Mouse (Mus musculus): ENCODE results near the gene Csrp3. TPM values are rescaled to one million over a fixed set of nuclear protein-coding genes. Genes with fewer than 3 reads are reported as not detected.

Gene Csrp3
- polyA plus RNA-seq, 1 experiment from 2014 or later: not detected

DNA sequence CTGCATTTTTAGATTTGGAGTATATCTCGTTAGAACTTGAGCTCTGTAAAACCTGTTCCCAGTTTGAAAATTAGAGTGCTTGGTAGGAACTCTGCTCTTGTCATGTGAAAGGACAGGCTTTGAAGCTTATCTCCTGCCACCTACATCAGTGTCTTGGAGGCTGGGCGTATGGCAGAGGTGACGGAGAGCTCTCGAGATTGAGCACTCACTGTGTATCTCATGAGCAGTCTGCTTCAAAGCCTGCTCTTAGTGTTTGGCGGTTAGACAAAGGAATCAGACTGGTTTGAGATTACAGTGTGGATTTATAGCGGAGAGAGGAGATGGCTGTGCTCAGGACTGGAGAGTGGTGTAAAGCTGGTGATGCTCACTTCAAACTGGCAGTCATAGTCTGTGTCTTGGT lies 22.7 kb downstream of the Csrp3 start:
- DNase-seq (ENCODE audit: low spot score) (no peak), ATAC-seq (replicated peaks; ENCODE audit: low FRiP score, low read depth) (no peak)
- no peak overlapping the region for H3K4me2 ChIP-seq (ENCODE audit: low read length)
- no peak for TF ChIP-seq CTCF (IDR thresholded peaks at IDR 0.05; ENCODE audit: low read depth)
- no peaks in the 10 kb centered on the region for H3K9me3 ChIP-seq (replicated peaks; ENCODE audit: low read length)
- peaks cover 51% of the 10 kb centered on the region for H3K36me3 ChIP-seq (ENCODE audit: insufficient read depth, low read length)
- H3K4me3 ChIP-seq (replicated peaks; ENCODE audit: low read depth, low read length): no peak overlapping the region
- no peak overlapping the region for H3K27ac ChIP-seq
- H3K27me3 ChIP-seq (ENCODE audit: insufficient read depth, low read length): no peaks in the 10 kb centered on the region
- H3K9ac ChIP-seq (ENCODE audit: low read depth, low read length): no peak overlapping the region
- no peaks in the 10 kb centered on the region for H3K4me1 ChIP-seq (replicated peaks; ENCODE audit: insufficient read depth, low read length)
- WGBS: 93% methylated on average over 6 of the region's 6 CpGs

DNA sequence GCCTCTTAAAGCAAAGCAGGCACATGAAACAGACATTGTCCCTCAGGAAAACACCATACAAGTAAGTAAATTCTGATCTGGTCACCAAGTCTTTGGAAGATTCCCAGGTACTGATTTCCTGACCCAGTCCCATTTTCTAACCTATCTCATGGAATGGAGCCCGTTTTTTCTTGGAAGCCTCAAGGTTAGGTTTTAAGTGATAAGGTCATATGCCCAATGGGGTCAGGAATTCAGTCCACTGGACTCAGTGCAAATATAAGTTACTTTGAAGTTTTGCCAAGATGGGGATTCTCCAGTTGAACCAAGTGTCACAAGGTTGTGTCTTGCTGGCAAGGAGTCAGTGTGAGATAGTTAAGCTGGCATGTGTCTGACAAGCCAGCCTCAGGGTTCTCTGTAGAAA lies 23.2 kb downstream of the Csrp3 start:
- H3K4me2 ChIP-seq (ENCODE audit: low read length): no peak overlapping the region
- no peaks in the 10 kb centered on the region for H3K9me3 ChIP-seq (replicated peaks; ENCODE audit: low read length)
- no peak overlapping the region for H3K4me3 ChIP-seq (replicated peaks; ENCODE audit: low read depth, low read length)
- no peak for ATAC-seq (replicated peaks; ENCODE audit: low FRiP score, low read depth)
- no peaks in the 10 kb centered on the region for H3K27me3 ChIP-seq (ENCODE audit: insufficient read depth, low read length)
- H3K36me3 ChIP-seq (ENCODE audit: insufficient read depth, low read length): peaks cover 54% of the 10 kb centered on the region
- H3K9ac ChIP-seq (ENCODE audit: low read depth, low read length): no peak overlapping the region
- H3K27ac ChIP-seq: no peak overlapping the region
- TF ChIP-seq CTCF (IDR thresholded peaks at IDR 0.05; ENCODE audit: low read depth): no peak
- WGBS: 94% methylated on average over 1 of the region's 1 CpGs
- no peak for DNase-seq (ENCODE audit: low spot score)
- no peaks in the 10 kb centered on the region for H3K4me1 ChIP-seq (replicated peaks; ENCODE audit: insufficient read depth, low read length)

DNA sequence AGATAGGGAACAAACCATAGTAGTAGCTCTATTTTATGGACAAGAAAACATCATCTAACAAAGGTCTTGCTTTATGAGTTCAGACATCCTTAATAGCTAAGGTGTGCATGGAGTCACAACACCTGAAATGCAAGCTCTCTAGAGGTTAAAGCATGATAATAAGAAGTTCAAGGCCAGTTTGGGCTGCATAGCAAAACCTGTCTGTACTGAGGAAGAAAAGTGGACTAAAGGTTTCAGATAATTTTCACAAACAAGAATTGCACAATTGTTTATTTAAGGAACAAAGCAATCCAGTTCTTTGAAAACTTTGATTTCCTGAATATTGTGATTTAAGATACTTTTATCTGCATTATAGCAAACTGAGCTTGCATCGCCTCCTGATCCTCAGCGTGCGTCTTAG lies 24.2 kb downstream of the Csrp3 start:
- ATAC-seq (replicated peaks; ENCODE audit: low FRiP score, low read depth) (no peak), DNase-seq (ENCODE audit: low spot score) (no peak)
- no peak for TF ChIP-seq CTCF (IDR thresholded peaks at IDR 0.05; ENCODE audit: low read depth)
- H3K9ac ChIP-seq (ENCODE audit: low read depth, low read length): no peak overlapping the region
- no peaks in the 10 kb centered on the region for H3K4me1 ChIP-seq (replicated peaks; ENCODE audit: insufficient read depth, low read length)
- 94% methylated on average over 3 of the region's 3 CpGs for WGBS
- no peaks in the 10 kb centered on the region for H3K27me3 ChIP-seq (ENCODE audit: insufficient read depth, low read length)
- H3K4me2 ChIP-seq (ENCODE audit: low read length): no peak overlapping the region
- H3K4me3 ChIP-seq (replicated peaks; ENCODE audit: low read depth, low read length): no peak overlapping the region
- H3K9me3 ChIP-seq (replicated peaks; ENCODE audit: low read length): no peaks in the 10 kb centered on the region
- no peak overlapping the region for H3K27ac ChIP-seq
- peaks cover 54% of the 10 kb centered on the region for H3K36me3 ChIP-seq (ENCODE audit: insufficient read depth, low read length)

DNA sequence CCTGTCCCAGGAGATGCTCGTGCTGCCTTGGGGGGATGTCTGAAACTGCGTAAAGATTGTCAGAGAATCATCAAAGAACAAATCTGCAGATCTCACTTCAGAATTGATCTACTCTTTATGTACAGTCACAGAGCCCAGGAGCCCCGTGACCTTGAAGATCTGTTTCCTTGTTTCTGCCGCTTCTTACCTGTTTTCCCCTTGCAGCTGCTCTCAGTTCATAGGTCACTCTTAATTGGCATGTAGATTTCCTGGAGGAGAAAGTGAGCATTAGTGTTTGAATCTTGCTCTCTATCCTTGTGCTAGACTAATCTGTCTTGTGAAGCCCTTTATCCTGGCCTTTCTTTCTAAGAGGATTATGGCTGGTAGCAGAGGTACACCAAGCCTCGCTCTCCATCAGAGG lies 26.2 kb downstream of the Csrp3 start:
- no peak overlapping the region for H3K27ac ChIP-seq
- H3K4me1 ChIP-seq (replicated peaks; ENCODE audit: insufficient read depth, low read length): no peaks in the 10 kb centered on the region
- no peak for DNase-seq (ENCODE audit: low spot score)
- TF ChIP-seq CTCF (IDR thresholded peaks at IDR 0.05; ENCODE audit: low read depth): no peak
- no peak overlapping the region for H3K4me3 ChIP-seq (replicated peaks; ENCODE audit: low read depth, low read length)
- 91% methylated on average over 5 of the region's 5 CpGs for WGBS
- no peaks in the 10 kb centered on the region for H3K9me3 ChIP-seq (replicated peaks; ENCODE audit: low read length)
- H3K4me2 ChIP-seq (ENCODE audit: low read length): no peak overlapping the region
- ATAC-seq (replicated peaks; ENCODE audit: low FRiP score, low read depth): no peak
- H3K27me3 ChIP-seq (ENCODE audit: insufficient read depth, low read length): no peaks in the 10 kb centered on the region
- peaks cover 51% of the 10 kb centered on the region for H3K36me3 ChIP-seq (ENCODE audit: insufficient read depth, low read length)
- H3K9ac ChIP-seq (ENCODE audit: low read depth, low read length): no peak overlapping the region

DNA sequence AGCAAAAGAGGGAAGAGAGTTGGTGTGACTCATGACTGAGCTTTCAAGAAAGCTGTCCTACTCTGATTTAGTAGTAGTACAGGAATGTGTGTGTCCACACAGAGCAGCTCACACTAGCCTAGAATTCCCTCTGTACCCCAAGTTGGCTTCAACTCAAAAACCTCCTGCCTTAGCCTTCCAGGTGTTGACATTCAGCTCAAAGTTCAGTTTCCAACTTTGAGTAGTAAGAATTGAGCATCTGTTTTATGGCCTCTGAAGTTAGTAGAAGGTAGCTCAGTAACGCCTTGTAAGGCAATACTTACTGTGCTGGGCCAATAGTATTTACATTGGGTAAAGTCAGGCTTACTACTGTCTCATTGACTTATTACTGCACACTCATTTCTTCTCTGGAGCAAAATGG lies 34.2 kb downstream of the Csrp3 start:
- ATAC-seq (replicated peaks; ENCODE audit: low FRiP score, low read depth) (no peak), DNase-seq (ENCODE audit: low spot score) (no peak)
- H3K9me3 ChIP-seq (replicated peaks; ENCODE audit: low read length): no peaks in the 10 kb centered on the region
- H3K27ac ChIP-seq: no peak overlapping the region
- H3K27me3 ChIP-seq (ENCODE audit: insufficient read depth, low read length): no peaks in the 10 kb centered on the region
- H3K4me2 ChIP-seq (ENCODE audit: low read length): no peak overlapping the region
- H3K4me1 ChIP-seq (replicated peaks; ENCODE audit: insufficient read depth, low read length): no peaks in the 10 kb centered on the region
- TF ChIP-seq CTCF (IDR thresholded peaks at IDR 0.05; ENCODE audit: low read depth): no peak
- no peak overlapping the region for H3K4me3 ChIP-seq (replicated peaks; ENCODE audit: low read depth, low read length)
- peaks cover 24% of the 10 kb centered on the region; the same call in 1 of the 2 replicates for H3K36me3 ChIP-seq (ENCODE audit: insufficient read depth, low read length)
- no peak overlapping the region for H3K9ac ChIP-seq (ENCODE audit: low read depth, low read length)
- WGBS: 65% methylated on average over 1 of the region's 1 CpGs

DNA sequence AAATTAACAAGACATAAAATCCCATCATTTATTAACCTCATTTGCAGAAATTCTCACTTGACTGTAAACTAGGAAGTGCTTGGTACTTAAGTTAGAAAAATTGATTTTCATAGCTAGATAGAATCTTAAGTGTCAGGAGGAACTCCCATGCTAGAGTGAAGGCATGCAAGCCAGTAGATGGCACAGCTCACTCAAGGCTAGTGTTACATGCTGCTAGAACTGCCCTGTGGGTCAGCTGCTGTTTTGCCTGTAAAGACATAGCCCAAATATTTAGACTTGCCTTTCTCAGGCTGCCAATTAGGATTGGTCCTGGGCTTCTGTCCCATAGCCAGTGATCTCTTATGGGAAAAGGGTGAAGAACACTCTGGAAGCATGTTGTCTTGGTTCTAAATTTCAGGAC lies 35.5 kb downstream of the Csrp3 start:
- Histone ChIP-seq H3K27me3 (ENCODE audit: insufficient read depth, low read length) (no peaks in the 10 kb centered on the region), H3K9me3 (replicated peaks; ENCODE audit: low read length) (no peaks in the 10 kb centered on the region), H3K4me1 (replicated peaks; ENCODE audit: insufficient read depth, low read length) (no peaks in the 10 kb centered on the region), H3K4me3 (replicated peaks; ENCODE audit: low read depth, low read length) (no peak overlapping the region), H3K36me3 (ENCODE audit: insufficient read depth, low read length) (peaks cover 21% of the 10 kb centered on the region; the same call in 1 of the 2 replicates), H3K27ac (no peak overlapping the region), H3K4me2 (ENCODE audit: low read length) (no peak overlapping the region), H3K9ac (ENCODE audit: low read depth, low read length) (no peak overlapping the region)
- DNase-seq (ENCODE audit: low spot score) (no peak), ATAC-seq (replicated peaks; ENCODE audit: low FRiP score, low read depth) (no peak)
- peak; percentile 21; the same call in 1 of the 2 replicates for TF ChIP-seq CTCF (IDR thresholded peaks at IDR 0.05; ENCODE audit: low read depth)

DNA sequence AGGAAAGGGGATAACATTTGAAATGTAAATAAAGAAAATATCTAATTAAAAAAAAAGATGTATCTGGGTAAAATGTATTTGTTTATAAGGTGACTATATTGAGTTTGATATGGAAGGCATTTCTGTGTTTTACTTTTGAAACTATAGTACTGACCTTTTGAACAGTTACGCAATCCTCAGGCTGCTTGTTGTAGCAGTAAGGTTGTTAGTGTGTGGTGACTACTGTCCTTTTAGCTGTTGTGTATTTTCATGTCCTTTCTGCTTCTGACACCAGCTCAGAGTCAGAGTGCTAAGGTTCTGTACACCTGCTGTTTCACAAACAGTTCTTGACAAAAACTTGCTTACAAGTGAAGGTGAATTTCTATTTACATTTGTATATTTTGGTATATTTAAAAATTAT lies 37.2 kb downstream of the Csrp3 start:
- Histone ChIP-seq H3K4me1 (replicated peaks; ENCODE audit: insufficient read depth, low read length) (no peaks in the 10 kb centered on the region), H3K4me3 (replicated peaks; ENCODE audit: low read depth, low read length) (no peak overlapping the region), H3K9me3 (replicated peaks; ENCODE audit: low read length) (no peaks in the 10 kb centered on the region), H3K27me3 (ENCODE audit: insufficient read depth, low read length) (no peaks in the 10 kb centered on the region), H3K9ac (ENCODE audit: low read depth, low read length) (no peak overlapping the region), H3K36me3 (ENCODE audit: insufficient read depth, low read length) (peaks cover 32% of the 10 kb centered on the region; the same call in 1 of the 2 replicates), H3K4me2 (ENCODE audit: low read length) (no peak overlapping the region), H3K27ac (no peak overlapping the region)
- TF ChIP-seq CTCF (IDR thresholded peaks at IDR 0.05; ENCODE audit: low read depth): no peak
- ATAC-seq (replicated peaks; ENCODE audit: low FRiP score, low read depth): no peak
- DNase-seq (ENCODE audit: low spot score): no peak
- WGBS: 97% methylated on average over 1 of the region's 1 CpGs

Measured in kidney, postnatal 0 days (tissue).